Mouse (Mus musculus) heart, adult 2 months (tissue): ENCODE measurements around the gene Gm20388.

Experiments
- CTCF ChIP-seq: fragments of 200-600 bp; IDR thresholded peaks from 2 replicates; pipeline ENCODE4 v1.8.1; 2022; ENCODE audit warnings: antibody characterized with exemption, mild to moderate bottlenecking, moderate library complexity
- POLR2A ChIP-seq: fragments of 200-500 bp; IDR thresholded peaks from 2 replicates; pipeline ENCODE4 v1.6.1; 2011; ENCODE audit warnings: mild to moderate bottlenecking, low read depth, low read length, control low read depth; ENCODE audit not compliant: insufficient read depth

DNA sequence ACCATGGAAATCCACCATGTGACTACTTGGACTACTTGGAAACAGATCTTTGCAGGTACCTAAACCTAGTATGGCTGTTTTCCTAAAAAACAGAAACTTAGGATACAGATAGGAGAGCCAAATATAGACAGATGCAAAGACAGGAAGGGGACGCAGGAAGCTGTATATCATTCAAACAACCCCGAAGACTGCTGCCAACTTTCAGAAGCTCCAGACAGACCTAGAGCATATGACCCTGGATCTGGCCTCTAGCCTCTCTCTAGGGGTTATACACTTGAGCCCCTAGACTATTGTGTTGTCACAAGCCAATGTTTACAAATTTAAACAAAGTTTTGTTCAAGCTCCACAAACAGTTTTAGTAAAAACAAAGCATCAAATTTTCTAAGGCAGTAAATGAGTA, 3050.8 kb downstream of the Gm20388 start:
- no peak for TF ChIP-seq CTCF
- TF ChIP-seq POLR2A, result no peak
